Mouse (Mus musculus): ENCODE data around the gene Gse1. TPM values are rescaled to one million over a fixed set of nuclear protein-coding genes. Genes with fewer than 3 reads are reported as not detected.

Gse1 gene
- polyA plus RNA-seq, 1 experiment, result 17.1 TPM

DNA sequence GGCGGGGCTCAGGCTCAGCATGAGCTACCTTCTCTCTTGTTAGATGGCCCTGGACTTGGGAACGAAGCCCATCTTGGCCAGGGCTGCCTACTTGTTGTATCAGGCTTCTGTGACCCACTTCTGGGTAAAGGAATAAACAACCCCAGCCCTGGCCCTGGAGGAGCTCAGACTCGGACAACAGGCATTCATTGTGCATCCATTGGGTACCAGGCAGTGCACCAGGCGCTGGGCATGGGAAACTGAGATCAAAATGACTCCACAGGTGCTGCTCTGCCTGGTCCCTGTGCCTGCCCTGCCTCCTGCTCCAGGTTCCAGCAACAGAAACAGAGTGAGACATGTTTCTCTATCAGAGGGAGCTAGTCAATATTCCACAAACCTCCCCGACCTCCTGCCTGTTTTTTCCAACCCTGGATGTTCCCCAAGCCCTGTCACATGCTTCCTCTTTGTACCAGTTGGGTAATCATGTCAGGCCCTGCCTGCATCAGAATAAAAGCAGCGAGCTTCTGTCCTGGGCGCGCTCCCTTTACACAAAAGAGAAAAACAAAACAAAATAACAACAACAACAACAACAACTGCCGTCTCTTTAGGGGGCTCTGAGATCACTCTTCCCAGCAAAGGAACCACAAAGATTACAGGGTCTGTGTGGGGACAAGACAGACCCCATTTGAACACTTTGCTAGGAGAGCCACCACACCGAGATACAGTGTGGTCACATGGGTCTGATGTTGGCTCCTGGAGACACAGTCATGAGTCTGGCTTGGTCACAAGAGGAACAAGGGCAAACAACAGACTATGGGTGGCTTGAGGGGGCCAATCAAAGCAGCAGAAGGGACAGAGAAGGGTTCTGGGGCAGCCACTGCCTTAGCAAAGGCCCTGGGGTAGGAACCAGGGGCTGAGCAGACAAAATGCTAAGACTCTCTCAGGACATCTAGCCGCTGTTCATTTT, 391.3 kb downstream of the Gse1 start:
- no peak for TF ChIP-seq GATA1 (IDR thresholded peaks at IDR 0.05; ENCODE audit: low read length)
- no peak for TF ChIP-seq TAL1 (IDR thresholded peaks at IDR 0.05; ENCODE audit: low read length)
- no peak overlapping the region for H3K4me3 ChIP-seq (replicated peaks)
- peaks cover 4% of the 10 kb centered on the region for H3K4me1 ChIP-seq (ENCODE audit: control insufficient read depth)
- H3K36me3 ChIP-seq (ENCODE audit: control insufficient read depth), result no peaks in the 10 kb centered on the region
- peaks cover 3% of the 10 kb centered on the region; the same call in 1 of the 2 replicates for H3K27me3 ChIP-seq (ENCODE audit: control insufficient read depth)
- H3K9me3 ChIP-seq (ENCODE audit: control insufficient read depth, low read length), result no peaks in the 10 kb centered on the region

DNA sequence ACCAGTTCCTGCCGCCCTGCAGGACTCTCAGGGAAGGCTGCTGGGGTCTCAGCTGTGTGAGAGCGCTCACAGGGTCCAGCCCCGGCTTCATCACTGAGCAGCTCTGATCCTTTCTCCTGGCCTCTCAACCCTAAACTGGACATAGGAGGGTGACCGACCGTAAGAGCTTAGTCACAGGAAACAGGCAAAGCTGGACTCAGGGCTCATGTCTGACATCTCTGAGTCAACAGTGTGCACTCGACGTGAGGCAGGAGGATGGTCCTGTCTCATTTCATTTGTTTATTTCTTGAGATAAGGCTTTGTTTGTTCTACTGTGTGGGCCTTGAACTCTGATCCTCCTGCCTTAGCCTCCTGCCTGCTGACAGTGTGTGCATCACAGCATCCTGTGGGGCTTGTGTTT, 392.2 kb downstream of the Gse1 start:
- no peaks in the 10 kb centered on the region for H3K36me3 ChIP-seq (ENCODE audit: control insufficient read depth)
- H3K27me3 ChIP-seq (ENCODE audit: control insufficient read depth), result peaks cover 3% of the 10 kb centered on the region; the same call in 1 of the 2 replicates
- H3K4me3 ChIP-seq (replicated peaks), result no peak overlapping the region
- no peak for TF ChIP-seq GATA1 (IDR thresholded peaks at IDR 0.05; ENCODE audit: low read length)
- TF ChIP-seq TAL1 (IDR thresholded peaks at IDR 0.05; ENCODE audit: low read length), result no peak
- peaks cover 4% of the 10 kb centered on the region for H3K4me1 ChIP-seq (ENCODE audit: control insufficient read depth)
- H3K9me3 ChIP-seq (ENCODE audit: control insufficient read depth, low read length), result peaks cover 2% of the 10 kb centered on the region; the same call in 1 of the 2 replicates

DNA sequence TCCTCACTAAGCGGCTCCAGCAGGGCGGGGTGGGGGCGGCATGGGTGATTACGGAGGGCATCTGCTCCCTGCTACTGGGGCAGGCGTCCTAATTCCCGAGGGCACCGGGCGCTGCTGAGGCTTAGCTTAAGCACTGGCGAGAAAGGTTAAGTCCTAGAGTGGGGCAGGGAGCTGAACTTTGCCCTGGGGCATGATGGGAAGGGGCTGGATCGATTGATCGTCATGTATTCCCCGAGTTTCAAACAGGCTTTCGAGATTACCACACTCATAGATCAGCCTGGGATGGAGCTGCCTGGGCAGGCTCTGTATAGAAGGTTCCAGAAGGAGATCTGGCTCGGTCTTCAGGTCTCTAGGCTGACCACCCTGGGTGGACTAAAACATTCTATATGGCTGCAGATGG, 393.9 kb downstream of the Gse1 start:
- Histone ChIP-seq H3K9me3 (ENCODE audit: control insufficient read depth, low read length) (peaks cover 3% of the 10 kb centered on the region; the same call in 1 of the 2 replicates), H3K36me3 (ENCODE audit: control insufficient read depth) (no peaks in the 10 kb centered on the region), H3K4me1 (ENCODE audit: control insufficient read depth) (peaks cover 4% of the 10 kb centered on the region), H3K27me3 (ENCODE audit: control insufficient read depth) (no peaks in the 10 kb centered on the region), H3K4me3 (replicated peaks) (no peak overlapping the region)
- no peak for TF ChIP-seq TAL1 (IDR thresholded peaks at IDR 0.05; ENCODE audit: low read length)
- no peak for TF ChIP-seq GATA1 (IDR thresholded peaks at IDR 0.05; ENCODE audit: low read length)

DNA sequence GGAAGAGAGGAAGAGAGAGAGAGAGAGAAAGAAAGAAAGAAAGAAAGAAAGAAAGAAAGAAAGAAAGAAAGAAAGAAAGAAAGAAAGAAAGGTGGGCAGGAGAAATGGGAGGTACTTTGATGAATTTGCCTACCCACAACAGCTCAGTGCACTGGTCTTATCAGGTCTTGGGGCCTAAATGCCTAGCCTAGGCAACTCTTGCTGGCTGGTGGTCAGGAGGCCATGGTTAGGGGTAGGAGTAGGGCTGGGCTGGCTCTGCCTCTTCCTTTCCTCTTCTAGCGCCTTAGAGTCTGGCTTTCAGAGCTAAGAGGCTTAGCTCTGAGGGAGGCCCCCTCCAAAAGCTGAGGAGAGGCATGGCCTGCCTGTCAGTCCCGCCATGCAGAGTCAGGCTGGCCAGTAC, 395.4 kb downstream of the Gse1 start:
- no peaks in the 10 kb centered on the region for H3K36me3 ChIP-seq (ENCODE audit: control insufficient read depth)
- H3K4me1 ChIP-seq (ENCODE audit: control insufficient read depth), result peaks cover 4% of the 10 kb centered on the region
- no peaks in the 10 kb centered on the region for H3K27me3 ChIP-seq (ENCODE audit: control insufficient read depth)
- TF ChIP-seq TAL1 (IDR thresholded peaks at IDR 0.05; ENCODE audit: low read length), result no peak
- no peak for TF ChIP-seq GATA1 (IDR thresholded peaks at IDR 0.05; ENCODE audit: low read length)
- H3K4me3 ChIP-seq (replicated peaks), result no peak overlapping the region
- H3K9me3 ChIP-seq (ENCODE audit: control insufficient read depth, low read length), result peaks cover 3% of the 10 kb centered on the region; the same call in 1 of the 2 replicates

DNA sequence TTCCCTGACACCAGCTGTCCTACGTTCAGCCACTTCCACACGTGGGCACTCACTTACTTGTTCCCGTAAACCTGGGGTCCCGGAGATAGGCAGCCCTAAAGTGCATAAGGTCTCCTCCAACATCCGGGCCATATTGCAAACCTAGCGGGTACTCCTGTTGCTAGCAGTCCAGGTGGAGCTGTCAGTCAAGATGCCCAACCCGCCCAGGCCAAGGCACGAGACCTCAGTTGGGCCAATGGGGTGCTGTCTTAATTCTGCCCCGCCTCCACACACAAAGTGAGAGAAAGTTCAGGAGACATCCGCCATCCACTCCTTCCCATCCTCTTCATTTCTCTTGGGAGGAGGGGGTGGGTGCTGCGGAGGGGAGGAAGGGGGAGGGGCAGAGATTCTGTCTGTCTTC, 398.2 kb downstream of the Gse1 start:
- Histone ChIP-seq H3K27me3 (ENCODE audit: control insufficient read depth) (peaks cover 5% of the 10 kb centered on the region), H3K9me3 (ENCODE audit: control insufficient read depth, low read length) (peaks cover 3% of the 10 kb centered on the region; the same call in 1 of the 2 replicates), H3K4me1 (ENCODE audit: control insufficient read depth) (peaks cover 4% of the 10 kb centered on the region), H3K4me3 (replicated peaks) (no peak overlapping the region), H3K36me3 (ENCODE audit: control insufficient read depth) (no peaks in the 10 kb centered on the region)
- TF ChIP-seq TAL1 (IDR thresholded peaks at IDR 0.05; ENCODE audit: low read length) (no peak), GATA1 (IDR thresholded peaks at IDR 0.05; ENCODE audit: low read length) (no peak)

DNA sequence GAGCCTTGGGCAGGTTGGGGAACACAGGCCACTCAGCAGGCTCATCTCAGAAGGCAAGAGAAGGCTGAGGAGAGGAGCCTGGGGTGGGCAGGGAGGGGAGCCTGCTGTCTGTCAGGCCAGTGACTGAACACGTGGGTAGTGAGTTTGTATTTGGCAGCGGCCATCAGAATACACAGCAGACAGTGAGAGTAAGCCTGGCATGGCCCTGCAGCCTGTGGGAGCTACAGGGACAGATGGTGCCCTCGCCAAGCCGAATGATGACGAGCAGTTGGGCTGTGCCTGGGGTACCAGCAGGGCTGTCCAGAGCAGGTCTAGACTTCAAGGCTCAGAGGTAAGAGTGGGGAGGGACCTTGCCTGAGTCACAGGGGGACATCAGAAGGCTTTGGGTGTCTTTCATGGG, 399.0 kb downstream of the Gse1 start:
- Histone ChIP-seq H3K27me3 (ENCODE audit: control insufficient read depth) (peaks cover 13% of the 10 kb centered on the region), H3K4me1 (ENCODE audit: control insufficient read depth) (peaks cover 4% of the 10 kb centered on the region), H3K36me3 (ENCODE audit: control insufficient read depth) (no peaks in the 10 kb centered on the region), H3K9me3 (ENCODE audit: control insufficient read depth, low read length) (peaks cover 3% of the 10 kb centered on the region), H3K4me3 (replicated peaks) (no peak overlapping the region)
- TF ChIP-seq GATA1 (IDR thresholded peaks at IDR 0.05; ENCODE audit: low read length) (no peak), TAL1 (IDR thresholded peaks at IDR 0.05; ENCODE audit: low read length) (no peak)

DNA sequence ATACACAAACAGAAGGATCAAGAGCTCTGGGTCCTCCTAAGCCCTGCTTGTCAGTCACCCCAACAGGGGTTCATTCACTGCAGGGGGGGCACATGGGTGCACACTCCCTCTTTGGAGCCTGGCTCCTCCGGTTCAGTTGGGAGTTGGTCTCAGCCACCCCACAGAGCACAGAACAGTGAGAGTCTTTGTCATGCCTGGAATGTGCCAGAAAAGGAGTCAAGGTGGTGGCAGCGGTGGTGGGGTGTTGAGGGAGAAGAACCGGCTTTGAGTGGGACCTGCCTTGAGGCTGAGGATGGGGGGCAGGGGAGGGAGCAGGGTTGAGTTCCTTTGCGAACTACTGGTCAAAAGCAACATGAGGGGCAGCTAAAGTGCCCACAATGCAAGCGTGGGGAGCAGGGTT, 401.8 kb downstream of the Gse1 start:
- Histone ChIP-seq H3K27me3 (ENCODE audit: control insufficient read depth) (peaks cover 40% of the 10 kb centered on the region), H3K36me3 (ENCODE audit: control insufficient read depth) (no peaks in the 10 kb centered on the region), H3K9me3 (ENCODE audit: control insufficient read depth, low read length) (peaks cover 10% of the 10 kb centered on the region), H3K4me3 (replicated peaks) (no peak overlapping the region), H3K4me1 (ENCODE audit: control insufficient read depth) (peaks cover 11% of the 10 kb centered on the region)
- no peak for TF ChIP-seq TAL1 (IDR thresholded peaks at IDR 0.05; ENCODE audit: low read length)
- TF ChIP-seq GATA1 (IDR thresholded peaks at IDR 0.05; ENCODE audit: low read length), result no peak

DNA sequence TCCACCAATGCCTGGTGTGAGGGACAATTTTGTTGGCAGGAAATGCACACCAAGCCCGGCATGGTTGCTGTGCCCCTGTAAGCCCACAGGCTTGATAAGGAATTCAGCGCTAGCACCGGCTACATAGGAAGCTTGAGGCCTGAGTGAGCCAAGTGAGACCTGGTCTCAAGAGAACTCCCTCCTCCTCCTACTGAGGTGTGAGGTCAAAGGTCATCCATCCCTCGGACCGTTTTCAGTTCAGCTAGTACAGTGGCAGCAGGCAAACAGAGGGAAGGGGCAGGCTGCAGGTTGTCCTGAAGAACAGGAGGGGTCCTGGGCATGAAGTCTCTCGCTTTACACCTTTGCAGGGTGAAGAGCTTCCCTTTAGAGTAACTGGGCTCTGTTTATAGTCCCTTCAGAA, 402.6 kb downstream of the Gse1 start:
- Histone ChIP-seq H3K36me3 (ENCODE audit: control insufficient read depth) (no peaks in the 10 kb centered on the region), H3K4me3 (replicated peaks) (no peak overlapping the region), H3K4me1 (ENCODE audit: control insufficient read depth) (peaks cover 11% of the 10 kb centered on the region), H3K27me3 (ENCODE audit: control insufficient read depth) (peaks cover 47% of the 10 kb centered on the region), H3K9me3 (ENCODE audit: control insufficient read depth, low read length) (peaks cover 7% of the 10 kb centered on the region)
- TF ChIP-seq TAL1 (IDR thresholded peaks at IDR 0.05; ENCODE audit: low read length), result no peak

Other genes with a start within 250 kb of the Gse1 start
- not detected in 2 replicates for gene Crispld2, start 236.0 kb upstream of the Gse1 start, polyA plus RNA-seq (2012)
- gene Zdhhc7, start 127.0 kb upstream of the Gse1 start, polyA plus RNA-seq (2012), result 1.8 and 4.0 TPM in 2 replicates
- 0.01 TPM in 2 replicates for gene 6430548M08Rik, start 114.3 kb upstream of the Gse1 start, polyA plus RNA-seq (2012)
- not detected in 2 replicates for gene Fam92b, start 51.0 kb upstream of the Gse1 start, polyA plus RNA-seq (2012)